Mouse (Mus musculus) duodenum, adult 2 months (tissue): Measurements from ENCODE around the gene Ssc4d. TPM values are rescaled to one million over a fixed set of nuclear protein-coding genes. Genes with fewer than 3 reads are reported as not detected.

Experiments used
- polyA plus RNA-seq: library from polyadenylated mRNA; depleted of rRNA; stranded (reverse); fragments of >200 nt; gene quantifications from 2 replicates; pipeline ENCODE4 v1.2.3, GENCODE M21; 2012; ENCODE audit warnings: low replicate concordance; rRNA removed

The Ssc4d gene
- polyA plus RNA-seq: 3.5 and 6.9 TPM in 2 replicates

GRCm38 (mm10) chr5:135974365-135974764 lies at the start of gene Ssc4d:
Gene Ssc4d (minus strand): TSS chr5:135974531.

GRCm38 (mm10) chr5:135994725-135995687 lies 20.7 kb upstream of the Ssc4d start, which contains the start of gene Dtx2:
Gene Dtx2 (plus strand): TSS chr5:135994800.

GRCm38 (mm10) chr5:135979904-135980303 lies 5.6 kb upstream of the Ssc4d start, which contains the start of gene Zp3:
Gene Zp3 (plus strand): TSS chr5:135980099.

GRCm38 (mm10) chr5:135934481-135935175 lies 39.7 kb downstream of the Ssc4d start, which contains the start of gene Ywhag:
Gene Ywhag (minus strand): TSS chr5:135934616.

Other genes with a start within 250 kb of the Ssc4d start
- 127 and 351 TPM in 2 replicates for gene Tmem120a, start 230.1 kb downstream of the Ssc4d start, polyA plus RNA-seq
- gene Styxl1, start 196.1 kb downstream of the Ssc4d start, polyA plus RNA-seq: 0.13 and 0.38 TPM in 2 replicates
- gene Mdh2, start 196.1 kb downstream of the Ssc4d start, polyA plus RNA-seq: 3,690 and 6,443 TPM in 2 replicates
- gene Srrm3, start 167.6 kb downstream of the Ssc4d start, polyA plus RNA-seq: 0.50 and 0.92 TPM in 2 replicates
- gene Hspb1, start 86.6 kb downstream of the Ssc4d start, polyA plus RNA-seq: 120 and 146 TPM in 2 replicates
- gene Ywhag, start 39.9 kb downstream of the Ssc4d start, polyA plus RNA-seq: 26.7 and 34.1 TPM in 2 replicates
- not detected in 2 replicates for gene Zp3, start 5.6 kb upstream of the Ssc4d start, polyA plus RNA-seq
- 11.6 and 17.4 TPM in 2 replicates for gene Dtx2, start 20.3 kb upstream of the Ssc4d start, polyA plus RNA-seq
- gene Upk3b, start 64.0 kb upstream of the Ssc4d start, polyA plus RNA-seq: 3.5 and 5.5 TPM in 2 replicates
- 2.7 and 3.6 TPM in 2 replicates for gene Upk3bl, start 80.0 kb upstream of the Ssc4d start, polyA plus RNA-seq
- gene Rasa4, start 109.4 kb upstream of the Ssc4d start, polyA plus RNA-seq: 26.6 and 29.5 TPM in 2 replicates
- gene Polr2j, start 142.1 kb upstream of the Ssc4d start, polyA plus RNA-seq: 36.7 and 37.2 TPM in 2 replicates
- gene Lrwd1, start 161.5 kb upstream of the Ssc4d start, polyA plus RNA-seq: 16.1 and 20.1 TPM in 2 replicates
- 24.4 and 28.3 TPM in 2 replicates for gene Alkbh4, start 161.6 kb upstream of the Ssc4d start, polyA plus RNA-seq
- 16.5 and 40.4 TPM in 2 replicates for gene Orai2, start 196.2 kb upstream of the Ssc4d start, polyA plus RNA-seq
- gene Prkrip1, start 224.4 kb upstream of the Ssc4d start, polyA plus RNA-seq: 3.4 and 5.4 TPM in 2 replicates